Mouse (Mus musculus): ENCODE measurements around the gene Etv6. TPM values are rescaled to one million over a fixed set of nuclear protein-coding genes. Genes with fewer than 3 reads are reported as not detected.

Etv6 gene
- total RNA-seq, 1 experiment from 2014 or later: 22.7 TPM

DNA sequence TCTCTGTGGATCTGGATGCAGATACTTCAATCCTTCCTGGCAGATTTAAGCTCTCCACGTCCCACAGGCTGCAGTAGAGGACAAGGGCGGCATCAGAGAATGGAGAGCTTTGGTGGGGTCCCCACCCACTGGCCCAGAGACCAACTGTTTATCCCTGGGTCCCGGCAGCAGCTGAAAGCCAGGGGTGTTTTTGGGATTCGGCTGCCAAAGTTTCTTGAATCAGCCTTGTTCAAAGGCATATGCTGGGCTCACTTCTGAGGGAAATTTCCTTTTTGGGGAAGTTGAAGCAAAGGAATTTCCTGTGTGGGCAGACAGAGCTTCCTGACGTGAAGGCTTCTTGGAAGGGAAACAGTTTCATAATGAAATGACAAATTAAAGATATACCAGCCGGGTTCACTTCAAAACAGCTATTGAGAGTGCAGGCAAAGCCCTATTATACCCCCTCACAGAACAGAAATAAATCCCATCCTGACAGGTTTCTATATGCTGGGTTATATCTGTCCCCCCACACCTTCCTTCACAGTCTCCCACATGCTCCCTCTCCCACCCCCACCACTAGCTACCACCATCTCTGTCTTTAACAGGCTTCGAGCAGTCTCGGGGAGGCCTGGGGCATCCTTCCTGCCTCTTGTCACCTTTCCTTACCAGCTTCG is 116.5 kb downstream of the Etv6 start:
- no peak for ATAC-seq (ENCODE audit: extremely low read depth, insufficient number of reproducible peaks, low FRiP score, poor library complexity, severe bottlenecking)

DNA sequence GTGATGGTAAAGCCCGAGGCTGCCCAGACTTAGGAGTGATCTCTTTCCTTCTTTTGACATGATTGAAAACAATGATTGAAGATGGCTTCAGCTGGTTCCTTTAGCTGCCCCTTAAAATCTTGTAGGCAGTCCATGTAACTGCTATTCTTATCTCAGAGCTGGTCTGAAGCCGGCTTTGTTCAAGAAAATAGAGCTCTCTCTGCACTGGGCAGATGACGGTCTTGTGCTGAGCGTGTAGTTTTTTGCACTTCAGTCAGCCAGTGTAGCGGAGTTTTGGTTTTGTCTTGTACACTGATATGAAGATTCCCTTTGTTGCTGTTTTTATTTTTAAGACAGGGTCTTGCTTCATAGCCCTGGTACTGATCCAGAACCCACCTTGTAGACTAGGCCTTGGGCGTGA is 117.0 kb downstream of the Etv6 start:
- ATAC-seq (ENCODE audit: extremely low read depth, insufficient number of reproducible peaks, low FRiP score, poor library complexity, severe bottlenecking): no peak

DNA sequence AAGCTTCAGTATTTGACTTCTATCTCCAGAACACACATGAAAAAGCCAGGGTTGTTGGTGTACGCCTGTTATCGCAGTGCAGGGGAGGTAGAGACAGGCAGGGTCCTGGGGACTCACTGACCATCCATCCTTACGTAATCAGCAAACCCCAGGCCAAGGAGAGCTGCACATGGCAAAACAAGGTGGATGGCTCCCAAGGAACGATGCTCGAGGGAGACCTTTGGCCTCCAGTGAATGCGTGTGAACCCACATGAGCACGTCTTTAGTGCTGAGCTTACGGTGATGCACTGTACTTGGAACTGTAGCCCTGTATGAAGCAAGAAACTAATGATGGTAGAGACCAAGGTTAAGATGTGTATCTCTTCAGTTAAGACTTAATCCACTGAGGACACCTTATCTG is 119.2 kb downstream of the Etv6 start:
- ATAC-seq (ENCODE audit: extremely low read depth, insufficient number of reproducible peaks, low FRiP score, poor library complexity, severe bottlenecking): no peak

DNA sequence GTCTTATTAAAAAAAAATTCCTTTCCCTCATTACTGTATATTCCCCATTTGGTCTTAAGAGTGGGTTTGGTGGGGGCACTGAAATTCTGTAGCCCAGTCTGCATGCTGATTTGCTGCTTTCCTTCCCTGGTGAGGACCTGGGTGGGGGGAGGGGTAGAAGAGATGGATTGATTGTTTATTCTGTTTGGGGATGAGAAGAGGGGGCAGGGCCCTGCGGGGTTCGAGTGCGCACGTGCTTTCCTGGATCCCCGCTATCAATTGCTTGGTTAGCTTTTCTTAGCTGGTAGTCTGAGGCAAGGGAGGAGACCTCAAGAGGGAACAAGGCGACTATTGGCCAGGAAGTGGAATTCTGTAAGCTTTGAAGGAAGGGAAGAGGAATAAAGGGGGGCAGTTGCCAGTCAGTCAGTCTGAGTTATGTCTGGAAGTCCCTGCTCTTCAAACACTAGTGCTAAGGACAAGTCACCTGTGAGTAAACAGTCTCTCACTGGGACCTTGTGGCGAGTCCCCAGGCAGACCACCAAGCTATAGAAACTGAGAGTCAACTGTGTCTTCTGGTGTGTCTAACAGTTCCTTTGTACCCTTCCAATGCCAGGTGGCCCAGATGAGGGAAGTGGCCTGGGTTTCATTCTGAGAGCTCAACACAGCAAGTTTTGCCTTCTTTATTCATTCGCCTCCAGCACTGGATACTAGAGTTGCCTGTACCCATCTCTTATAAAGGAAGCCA is 120.6 kb downstream of the Etv6 start:
- 0 out of 2 replicates have a peak, but pooled peaks have one; percentile 16 for ATAC-seq (ENCODE audit: extremely low read depth, insufficient number of reproducible peaks, low FRiP score, poor library complexity, severe bottlenecking)

DNA sequence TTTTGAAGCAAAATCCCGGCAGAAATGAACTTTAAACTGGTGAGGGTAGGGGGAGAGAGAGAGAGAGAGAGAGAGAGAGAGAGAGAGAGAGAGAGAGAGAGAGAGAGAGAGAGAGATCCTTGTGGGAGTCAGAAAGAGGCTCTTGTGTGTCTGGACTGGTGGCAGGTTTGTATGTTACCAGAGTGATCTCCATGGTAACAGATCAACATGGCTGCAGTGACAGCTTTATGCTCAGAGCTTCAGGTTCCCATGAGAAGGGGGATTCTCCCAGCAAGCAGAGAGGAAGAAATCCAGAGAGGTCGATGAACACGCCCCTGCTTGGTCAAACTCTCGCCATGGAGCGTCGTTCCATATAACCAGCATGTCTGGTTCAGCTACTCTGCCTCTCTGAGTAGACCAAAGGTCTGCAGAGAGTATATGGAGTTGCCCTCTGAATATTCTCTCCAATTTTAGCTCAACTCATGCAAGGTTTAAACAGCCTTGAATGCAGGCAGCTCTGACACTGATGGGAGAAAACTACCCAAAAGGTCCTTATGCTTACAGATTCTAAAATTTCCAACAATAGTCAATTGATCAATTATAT is 122.1 kb downstream of the Etv6 start:
- no peak for ATAC-seq (ENCODE audit: extremely low read depth, insufficient number of reproducible peaks, low FRiP score, poor library complexity, severe bottlenecking)

DNA sequence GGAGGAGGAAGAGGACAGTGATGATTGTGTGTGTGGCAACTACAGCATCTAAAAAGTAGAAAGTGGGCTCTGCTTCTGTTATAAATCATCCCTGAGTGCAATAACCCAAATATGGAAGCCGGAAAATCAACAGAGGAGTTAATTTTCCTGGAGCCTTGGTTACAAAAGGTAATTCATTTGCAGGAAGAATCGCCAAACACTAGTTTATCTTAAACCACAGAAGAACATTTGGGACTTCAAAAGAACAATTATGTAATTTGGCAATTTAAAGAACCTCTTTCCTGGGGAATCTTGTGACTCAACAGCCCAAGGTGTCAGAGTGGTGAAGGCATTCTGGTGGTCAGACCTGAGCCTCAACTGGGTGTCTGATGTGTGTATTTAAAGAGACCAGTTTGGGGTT is 122.7 kb downstream of the Etv6 start:
- no peak for ATAC-seq (ENCODE audit: extremely low read depth, insufficient number of reproducible peaks, low FRiP score, poor library complexity, severe bottlenecking)

DNA sequence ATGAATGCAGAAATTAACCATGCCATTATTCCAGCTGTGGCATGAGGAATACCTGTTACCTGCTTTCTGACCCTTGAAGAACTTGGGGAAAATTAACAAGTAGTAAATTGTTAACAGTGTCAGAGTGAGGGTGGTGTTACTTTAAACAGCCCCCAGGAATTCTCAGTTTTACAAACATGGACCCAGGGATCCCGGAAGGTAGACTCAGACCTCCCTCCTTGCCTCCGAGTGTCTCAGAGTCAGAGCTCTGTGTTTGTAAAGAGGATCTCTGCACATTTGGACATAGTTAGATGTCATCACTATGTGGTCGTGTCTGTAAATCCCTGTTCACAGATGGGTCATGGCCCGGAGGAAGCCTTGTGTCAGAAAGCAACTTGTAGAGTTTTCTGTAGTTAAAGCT is 124.2 kb downstream of the Etv6 start:
- ATAC-seq (ENCODE audit: extremely low read depth, insufficient number of reproducible peaks, low FRiP score, poor library complexity, severe bottlenecking): no peak

DNA sequence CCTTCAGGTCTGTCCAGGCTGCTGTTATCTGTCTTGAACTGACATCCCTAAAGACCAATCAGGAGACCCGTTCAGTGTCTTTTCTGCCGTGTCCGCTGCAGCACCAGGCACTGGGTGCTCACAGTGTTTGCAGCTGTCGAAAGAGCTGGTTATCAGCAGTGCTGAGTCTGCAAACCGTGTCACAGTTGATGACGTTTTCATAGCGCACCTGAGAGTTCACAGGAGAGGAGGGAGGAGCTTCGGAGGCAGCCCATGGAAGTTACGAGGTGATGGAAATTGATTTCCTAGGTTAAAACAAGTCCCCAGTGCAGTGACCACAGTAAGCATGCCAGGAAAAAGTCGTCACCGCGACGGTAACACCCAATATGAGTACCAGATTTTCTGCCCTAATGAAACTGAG is 125.5 kb downstream of the Etv6 start:
- ATAC-seq (ENCODE audit: extremely low read depth, insufficient number of reproducible peaks, low FRiP score, poor library complexity, severe bottlenecking): no peak

DNA sequence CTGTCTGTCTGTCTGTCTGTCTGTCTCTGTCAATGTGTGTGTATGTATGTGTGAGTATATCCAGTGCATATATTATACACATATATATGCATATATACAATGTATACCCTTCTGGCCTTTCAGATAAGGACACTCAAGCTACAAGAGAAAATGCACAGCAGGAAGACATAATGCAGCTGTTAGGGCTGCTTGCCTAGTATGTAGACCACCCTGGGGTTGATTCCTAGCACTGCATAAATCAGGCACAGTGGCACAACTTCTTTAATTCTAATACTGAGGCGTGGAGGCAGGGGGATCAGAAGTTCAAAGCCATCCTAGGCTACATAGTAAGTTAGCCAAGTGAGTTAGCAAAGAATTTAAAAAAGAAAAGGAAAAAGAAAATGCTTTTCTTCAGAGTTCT is 127.8 kb downstream of the Etv6 start:
- ATAC-seq (ENCODE audit: extremely low read depth, insufficient number of reproducible peaks, low FRiP score, poor library complexity, severe bottlenecking): no peak

DNA sequence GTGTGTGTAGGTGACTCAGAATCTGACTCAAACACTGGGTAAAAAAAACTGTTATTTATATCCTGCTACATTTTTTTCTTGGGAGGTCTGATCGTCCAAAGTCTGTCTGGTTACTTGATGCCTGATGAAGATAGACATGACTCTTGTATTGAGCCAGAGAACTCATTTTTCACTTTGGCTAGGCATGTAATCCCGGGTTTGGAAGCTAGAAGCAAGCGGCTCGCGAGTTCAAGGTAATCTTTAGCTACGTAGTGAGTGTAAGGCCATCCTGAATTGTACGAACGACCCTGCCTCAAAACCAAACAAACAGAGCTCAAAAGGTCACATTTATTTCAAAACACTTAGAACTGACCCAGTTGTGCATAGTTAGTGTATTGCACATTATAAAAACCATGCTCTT is 128.9 kb downstream of the Etv6 start:
- no peak for ATAC-seq (ENCODE audit: extremely low read depth, insufficient number of reproducible peaks, low FRiP score, poor library complexity, severe bottlenecking)

DNA sequence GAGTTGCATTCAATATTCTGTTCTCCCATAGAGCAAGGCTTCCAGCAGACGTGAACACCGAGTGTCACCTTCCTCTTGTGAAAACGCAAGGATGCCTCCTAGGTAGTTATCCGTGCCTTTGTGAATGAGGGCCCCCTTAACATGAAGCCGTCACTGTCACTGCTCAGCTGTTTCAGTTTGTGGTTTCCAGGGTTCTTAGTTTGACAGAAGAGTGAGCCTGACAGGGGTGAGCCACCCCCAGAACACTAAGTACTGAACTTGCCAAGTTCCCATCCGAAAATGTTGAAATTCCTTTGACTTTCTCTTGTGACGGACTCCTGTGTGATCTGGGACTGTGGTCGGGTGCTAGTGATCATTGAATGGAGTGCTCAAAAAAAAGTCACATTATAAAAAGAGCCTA is 129.5 kb downstream of the Etv6 start:
- no peak for ATAC-seq (ENCODE audit: extremely low read depth, insufficient number of reproducible peaks, low FRiP score, poor library complexity, severe bottlenecking)

DNA sequence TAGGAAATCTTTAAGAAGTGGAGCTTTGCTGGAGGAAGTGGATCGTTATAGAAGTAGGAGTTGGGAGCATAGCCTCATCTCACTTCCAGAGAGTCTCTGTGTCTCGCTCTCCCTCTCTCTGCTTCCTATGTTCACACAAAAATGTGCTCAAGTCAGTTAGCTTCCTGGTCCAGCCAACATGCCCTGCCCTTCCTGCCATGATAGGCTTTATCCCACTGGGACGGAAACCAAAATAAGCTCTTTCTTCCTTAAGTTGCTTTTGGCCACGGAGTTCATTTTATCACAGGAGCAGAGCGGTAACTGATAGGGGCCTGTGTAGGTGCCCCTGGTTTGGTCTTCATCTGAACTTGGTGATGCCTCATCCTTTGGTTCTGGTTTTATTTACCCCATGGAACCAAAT is 132.5 kb downstream of the Etv6 start:
- ATAC-seq (ENCODE audit: extremely low read depth, insufficient number of reproducible peaks, low FRiP score, poor library complexity, severe bottlenecking): no peak

DNA sequence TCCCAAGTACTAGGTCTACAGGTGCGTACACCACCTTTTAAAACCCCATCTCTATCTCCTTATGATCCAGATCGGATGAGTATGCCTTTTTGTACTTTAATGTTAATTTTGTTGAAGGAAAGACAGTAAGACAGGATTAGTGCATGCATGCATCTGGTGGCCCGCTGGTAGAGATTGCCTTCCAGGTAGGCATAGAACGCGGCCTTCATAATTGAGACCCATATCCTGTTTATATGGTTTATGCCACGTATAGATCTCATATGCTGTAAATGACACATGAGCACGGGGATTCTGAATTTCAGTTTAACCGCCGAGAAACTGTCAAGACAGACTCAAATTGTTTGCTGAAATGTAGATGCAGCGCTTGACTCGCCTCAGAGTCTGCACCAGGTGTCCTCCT is 133.3 kb downstream of the Etv6 start:
- no peak for ATAC-seq (ENCODE audit: extremely low read depth, insufficient number of reproducible peaks, low FRiP score, poor library complexity, severe bottlenecking)

DNA sequence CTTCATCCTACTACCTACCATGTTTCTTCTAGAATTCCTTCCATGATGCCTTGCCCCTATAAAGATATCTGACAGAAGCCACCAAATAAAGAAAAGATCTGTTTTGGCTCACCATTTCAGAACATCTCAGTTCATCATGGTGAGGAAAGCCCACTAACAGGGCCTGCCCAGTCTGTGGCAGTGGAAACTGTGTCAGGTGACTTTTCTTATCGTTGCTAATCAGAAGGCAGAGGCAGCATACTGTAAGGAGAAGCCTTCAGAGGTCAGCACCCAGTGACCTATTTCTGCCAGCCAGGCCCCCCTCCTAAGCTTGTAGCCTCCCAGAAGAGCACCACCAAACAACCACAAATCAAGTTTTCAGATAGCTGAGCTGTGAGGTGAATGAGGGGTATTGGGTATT is 135.7 kb downstream of the Etv6 start:
- ATAC-seq (ENCODE audit: extremely low read depth, insufficient number of reproducible peaks, low FRiP score, poor library complexity, severe bottlenecking): no peak

DNA sequence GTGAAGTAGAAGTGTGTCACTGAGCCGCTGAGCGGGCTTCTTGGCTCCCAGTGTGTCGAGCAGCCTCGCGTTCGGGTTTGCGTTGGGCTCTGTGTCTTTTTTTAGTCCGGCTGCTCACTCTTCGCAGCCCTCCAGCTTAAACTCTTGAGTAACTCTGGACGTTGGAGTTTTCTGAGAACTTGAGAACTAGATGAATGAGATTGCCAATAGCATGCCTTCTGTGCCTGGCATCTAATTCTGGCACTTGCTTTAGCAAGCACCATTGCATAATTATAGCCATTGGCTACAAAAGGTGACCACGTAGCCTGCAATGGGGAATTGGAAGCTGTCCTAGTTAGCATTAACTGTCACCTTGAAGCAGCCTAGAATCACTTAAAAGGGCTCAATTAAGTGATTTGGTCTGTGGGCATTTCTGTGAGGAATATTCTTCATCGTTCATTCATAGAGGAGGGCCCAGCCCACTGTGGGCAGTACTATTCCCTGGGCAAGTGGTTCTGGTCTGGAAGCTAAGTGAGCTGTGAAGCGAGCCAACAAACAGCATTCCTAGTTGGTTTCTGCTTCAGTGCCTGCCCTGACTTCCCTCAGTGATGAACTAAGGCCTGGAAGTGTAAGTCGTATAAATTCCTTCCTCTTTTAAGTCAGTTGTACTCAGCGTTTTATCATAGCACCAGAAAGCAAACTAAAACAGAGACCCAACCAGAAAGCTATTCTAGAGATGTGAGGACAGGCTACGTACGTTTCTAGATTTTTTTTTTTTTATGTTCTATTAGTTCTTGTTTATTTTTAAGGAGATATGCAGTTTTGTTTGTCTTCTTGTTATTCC is 136.6 kb downstream of the Etv6 start:
- ATAC-seq (ENCODE audit: extremely low read depth, insufficient number of reproducible peaks, low FRiP score, poor library complexity, severe bottlenecking): peak; percentile 18; the same call in 1 of the 2 replicates

DNA sequence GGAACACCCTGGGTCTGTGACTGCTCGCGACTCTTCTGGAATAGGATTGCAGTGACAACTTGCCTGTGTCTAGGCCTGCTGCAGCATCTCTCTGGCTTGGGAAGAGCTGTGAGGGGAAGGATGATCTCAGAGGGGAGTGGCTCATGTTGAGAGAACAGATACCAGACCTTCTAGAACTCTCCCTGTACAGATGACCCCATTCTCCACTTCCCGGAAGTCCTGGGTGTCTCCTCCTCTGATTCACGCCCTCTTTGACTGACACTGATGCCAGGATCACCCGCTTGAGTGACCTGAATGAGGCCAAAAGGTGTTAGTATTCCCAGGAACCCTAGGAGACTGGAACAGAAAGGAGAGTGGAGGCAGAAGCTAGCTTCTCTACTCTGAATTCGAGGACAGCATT is 137.9 kb downstream of the Etv6 start:
- no peak for ATAC-seq (ENCODE audit: extremely low read depth, insufficient number of reproducible peaks, low FRiP score, poor library complexity, severe bottlenecking)

DNA sequence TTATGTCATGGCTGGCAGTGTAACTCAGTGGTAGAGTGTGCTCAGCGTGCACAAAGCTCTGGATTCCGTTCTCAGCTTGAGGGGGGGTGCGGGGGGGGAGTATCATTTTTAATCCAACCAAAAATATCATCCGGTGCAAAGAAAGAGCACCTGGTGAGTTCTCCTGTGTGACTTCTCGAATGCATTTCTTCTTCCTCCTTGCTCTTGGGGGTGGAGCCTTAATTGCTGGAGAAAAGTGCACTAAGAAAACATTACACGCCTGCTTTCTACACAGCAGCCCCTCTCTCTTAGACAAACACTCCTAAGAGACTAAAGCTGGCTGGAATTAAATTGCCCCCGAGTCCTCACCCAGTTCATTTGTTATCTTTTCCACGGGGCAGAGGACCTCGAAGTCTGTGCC is 139.6 kb downstream of the Etv6 start:
- ATAC-seq (ENCODE audit: extremely low read depth, insufficient number of reproducible peaks, low FRiP score, poor library complexity, severe bottlenecking): no peak

DNA sequence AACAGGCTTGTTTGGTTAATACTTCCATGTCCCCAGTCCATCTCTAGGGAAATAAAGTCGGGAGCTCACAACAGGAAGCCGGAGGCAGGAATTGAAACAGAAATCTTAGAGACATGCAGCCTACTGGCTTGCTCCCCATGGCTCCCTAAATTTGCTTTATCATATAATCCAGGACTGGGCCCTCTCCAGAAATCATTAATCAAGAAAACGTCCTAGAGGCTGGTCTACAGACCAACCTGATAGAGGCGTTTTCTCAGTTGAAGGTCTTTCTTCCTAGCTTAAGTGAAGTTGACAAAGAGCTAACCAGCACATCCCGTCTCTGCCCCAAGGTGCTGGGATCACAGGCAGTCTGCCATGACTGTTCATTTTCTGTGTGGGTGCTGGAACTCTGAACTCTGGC is 141.7 kb downstream of the Etv6 start:
- ATAC-seq (ENCODE audit: extremely low read depth, insufficient number of reproducible peaks, low FRiP score, poor library complexity, severe bottlenecking): no peak

DNA sequence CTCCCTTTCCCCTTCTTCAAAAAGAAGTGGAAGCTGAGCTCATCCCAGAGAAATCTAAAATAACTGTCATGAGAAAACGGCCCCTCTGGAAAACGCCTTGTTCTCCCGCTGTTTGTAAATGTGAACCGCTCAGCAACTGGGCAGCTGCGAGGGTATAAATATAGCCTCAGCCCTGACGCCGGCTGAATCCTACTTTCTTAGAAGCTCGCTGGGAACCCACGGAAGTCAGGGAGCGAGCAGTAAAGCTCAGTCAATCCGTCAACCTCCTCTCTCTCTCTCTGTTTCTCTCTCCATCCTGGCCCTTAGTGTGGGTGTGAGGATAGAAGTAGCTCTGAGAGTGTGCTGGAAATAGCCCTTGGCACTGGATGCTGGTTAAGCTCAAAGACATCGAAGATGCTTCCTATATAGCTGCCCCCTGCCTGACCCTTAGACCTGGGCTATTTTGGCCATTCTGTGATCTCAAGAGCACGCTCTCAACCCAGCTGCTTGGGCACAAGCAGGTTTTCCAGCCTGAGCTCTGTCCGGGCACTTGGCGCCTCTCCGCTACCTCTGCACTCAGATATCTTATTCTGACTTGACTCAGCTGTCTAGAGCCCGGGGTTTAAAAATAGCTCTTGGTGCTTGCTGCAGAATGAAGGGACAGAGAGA is 146.9 kb downstream of the Etv6 start:
- no peak for ATAC-seq (ENCODE audit: extremely low read depth, insufficient number of reproducible peaks, low FRiP score, poor library complexity, severe bottlenecking)
